Mouse (Mus musculus): ENCODE measurements around the gene Zfp324.

Zfp324 gene

DNA sequence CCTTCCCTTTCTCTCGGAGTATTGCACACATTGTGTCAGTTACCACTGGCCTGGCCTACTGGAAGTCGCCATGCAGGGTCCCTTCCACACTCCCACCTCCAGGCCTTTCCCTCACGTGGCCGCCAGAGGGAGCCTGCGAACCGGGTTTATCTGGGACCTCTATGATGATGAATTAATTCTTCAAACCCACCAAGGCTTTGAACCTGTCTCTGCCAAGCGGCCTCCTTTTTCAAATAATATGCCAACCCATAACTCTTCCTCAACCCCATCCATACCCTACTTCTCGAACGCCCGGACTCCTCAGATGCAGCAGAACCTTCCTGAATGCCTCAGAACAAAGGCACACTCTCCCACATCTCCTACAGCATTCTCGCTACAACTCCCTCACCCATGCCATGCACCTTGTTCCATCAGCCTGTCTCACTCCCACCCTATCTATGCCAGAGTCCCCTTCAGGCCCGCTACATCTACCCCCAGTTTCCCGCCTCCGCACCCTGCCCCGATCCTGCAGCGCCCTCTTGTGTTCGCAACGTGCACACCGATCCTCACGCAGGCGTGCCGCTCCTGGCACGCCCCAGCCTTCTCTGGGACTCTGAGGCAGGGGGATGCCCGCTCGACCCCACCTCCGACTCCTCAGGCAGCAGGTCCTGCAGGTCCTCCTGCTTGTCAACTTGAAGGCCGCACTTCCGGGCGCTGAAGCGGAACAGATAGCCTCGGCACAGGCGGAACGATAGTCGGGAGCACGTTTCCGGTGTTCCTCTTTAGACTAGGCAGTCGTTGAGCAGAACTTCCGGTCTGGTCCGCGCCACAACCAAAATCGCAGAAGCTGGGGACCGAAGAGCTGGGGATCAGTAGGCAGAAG lies 43.7 kb downstream of the Zfp324 start:
- peak; percentile 90 for DNase-seq (ENCODE audit: low read depth, low spot score)

DNA sequence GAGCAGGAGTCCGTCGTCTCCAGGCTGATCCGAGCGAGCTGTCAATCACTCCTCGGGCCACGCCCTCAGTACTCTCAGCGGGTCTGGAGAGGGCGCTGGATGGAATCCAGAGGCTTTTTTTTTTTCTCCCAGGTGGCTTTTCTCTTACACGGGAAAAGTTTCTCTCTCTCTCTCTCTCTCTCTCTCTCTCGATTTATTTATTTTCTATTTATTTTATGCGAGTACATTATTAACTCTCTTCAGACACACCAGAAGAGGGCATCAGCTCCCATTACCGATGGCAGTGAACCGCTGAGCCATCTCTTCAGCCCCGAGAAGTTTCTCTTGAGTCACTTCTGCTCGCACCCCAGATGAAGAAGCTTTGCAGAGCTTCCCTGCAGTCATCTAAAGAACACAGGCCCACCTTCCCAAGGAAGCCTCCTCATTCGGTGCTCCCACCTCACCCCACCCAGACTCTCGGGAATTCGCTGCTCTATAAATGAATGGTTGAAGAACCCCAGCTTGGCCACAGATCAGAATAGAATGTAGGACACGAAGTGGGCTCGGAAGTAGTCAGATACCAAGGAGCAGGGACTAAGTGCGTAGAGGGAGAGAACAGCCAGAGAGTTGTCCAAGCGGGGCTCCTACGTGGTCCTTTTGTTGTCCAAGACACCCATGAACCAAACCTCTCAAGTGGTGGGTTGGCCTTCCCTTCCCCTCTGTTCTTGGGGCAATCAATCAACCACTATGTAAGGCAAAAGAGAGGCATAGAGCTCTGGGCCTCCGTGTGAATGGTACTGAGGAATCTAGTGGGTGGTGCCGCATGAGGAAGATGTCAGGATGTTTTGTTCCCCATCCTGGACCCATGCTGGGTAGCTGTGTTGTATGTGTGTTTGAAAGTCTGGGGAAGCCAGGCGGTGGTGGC lies 44.6 kb downstream of the Zfp324 start, which contains the start of gene Zbtb45:
Gene Zbtb45 (minus strand): TSS at position 30 of the 904 bp plus-strand sequence.
- no peak for DNase-seq (ENCODE audit: low read depth, low spot score)

DNA sequence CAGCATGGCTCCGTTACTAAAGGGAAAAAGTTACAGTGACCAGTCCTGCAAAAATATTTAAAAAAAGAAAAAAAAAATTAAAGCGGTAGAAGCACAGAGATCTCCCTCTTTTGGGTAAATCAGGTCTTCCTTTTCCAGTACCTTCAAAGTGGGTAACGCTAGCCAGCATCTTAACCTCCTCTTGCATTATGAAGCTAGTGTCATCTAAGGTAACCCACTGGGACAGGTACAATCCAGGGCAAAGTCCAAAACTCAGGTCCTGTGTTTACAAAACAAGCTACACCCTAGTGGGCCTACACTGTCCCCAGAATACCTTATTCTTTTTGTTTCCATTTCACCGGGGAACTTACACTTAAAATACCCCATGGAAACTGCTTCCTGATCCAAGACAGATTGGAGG lies 48.0 kb downstream of the Zfp324 start:
- no peak for DNase-seq (ENCODE audit: low read depth, low spot score)

DNA sequence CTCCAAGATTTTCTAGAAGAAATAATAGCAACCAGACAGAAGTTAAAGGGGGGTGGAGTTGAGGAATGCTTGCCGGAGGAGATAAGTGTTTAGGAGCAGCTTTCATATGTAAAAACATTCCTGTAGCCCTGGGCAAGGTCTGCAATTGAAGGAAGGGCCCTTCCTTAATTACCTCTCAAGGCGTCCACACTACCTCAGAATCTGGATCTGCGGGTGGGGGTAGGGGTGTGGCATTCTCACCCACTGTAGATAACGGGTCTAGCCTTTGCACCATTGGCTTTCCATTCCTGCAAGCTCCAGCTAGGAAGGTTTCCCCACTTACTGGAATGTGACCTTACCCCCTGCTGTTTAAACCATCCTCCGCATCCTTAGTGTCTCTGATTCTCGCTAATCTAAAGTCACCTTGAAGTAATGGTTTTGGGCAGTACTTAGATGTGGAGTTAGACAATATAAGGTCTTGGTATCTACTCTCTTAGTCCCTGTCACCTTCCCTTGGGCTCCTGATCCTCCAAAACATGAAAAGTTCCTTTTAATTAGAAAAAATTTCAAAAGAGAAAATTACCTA lies 48.7 kb downstream of the Zfp324 start:
- DNase-seq (ENCODE audit: low read depth, low spot score): no peak

DNA sequence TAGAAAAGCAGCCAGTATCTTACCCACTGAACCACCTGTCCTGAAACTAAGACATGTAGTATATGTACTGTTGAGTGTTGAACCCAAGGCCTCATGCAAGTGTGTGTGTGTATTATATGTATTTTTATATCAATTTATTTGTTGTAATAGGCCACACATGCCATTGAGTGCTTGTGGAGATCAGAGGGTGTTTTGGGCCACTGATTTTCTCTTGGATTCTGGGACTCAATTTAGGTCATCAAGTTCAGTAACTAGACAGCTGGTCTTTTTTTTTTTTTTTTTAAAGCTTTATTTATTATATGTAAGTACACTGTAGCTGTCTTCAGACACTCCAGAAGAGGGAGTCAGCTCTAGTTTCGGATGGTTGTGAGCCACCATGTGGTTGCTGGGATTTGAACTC lies 49.6 kb downstream of the Zfp324 start:
- DNase-seq (ENCODE audit: low read depth, low spot score): no peak

DNA sequence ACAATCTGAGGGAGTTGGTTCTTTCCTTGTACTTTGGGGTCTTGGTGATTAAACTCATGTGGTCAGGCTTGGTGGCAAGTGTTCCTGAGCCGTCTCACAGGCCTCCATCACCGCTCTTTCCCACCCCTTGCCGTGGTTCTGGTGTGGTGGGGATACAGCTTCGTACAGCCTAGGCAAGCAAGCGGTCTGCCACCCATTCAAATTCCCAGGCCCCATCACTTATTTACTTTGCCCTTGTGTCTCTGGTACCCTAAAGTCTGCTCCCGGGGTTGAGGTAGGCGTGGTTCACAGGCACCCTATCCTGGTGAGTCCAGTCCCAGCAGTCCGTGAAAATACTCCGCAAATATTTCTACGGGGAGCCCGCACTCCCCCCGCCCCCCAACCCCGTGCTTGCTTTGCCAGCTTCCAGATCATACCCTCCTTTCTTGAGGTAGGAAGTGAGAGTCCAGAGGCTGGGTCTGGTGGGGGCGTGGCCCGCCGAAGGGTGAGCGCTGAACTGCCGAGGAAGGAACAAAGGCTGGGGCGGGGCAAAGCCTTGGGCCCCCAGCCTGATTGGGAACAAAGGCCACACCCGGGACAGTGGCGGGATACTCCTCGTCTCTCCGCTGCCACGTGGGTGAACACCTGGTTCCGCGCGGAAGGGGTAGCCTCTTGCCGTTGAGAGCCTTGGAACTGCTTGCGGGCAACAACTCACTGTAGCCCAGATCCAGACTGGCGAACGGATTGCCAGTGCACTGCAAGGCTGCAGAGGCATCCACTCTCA lies 57.3 kb downstream of the Zfp324 start:
- DNase-seq (ENCODE audit: low read depth, low spot score): no peak

All from retina, postnatal 7 days (tissue).